ENCODE assay signal across 27 mouse cellular contexts in the genomic region with DNA sequence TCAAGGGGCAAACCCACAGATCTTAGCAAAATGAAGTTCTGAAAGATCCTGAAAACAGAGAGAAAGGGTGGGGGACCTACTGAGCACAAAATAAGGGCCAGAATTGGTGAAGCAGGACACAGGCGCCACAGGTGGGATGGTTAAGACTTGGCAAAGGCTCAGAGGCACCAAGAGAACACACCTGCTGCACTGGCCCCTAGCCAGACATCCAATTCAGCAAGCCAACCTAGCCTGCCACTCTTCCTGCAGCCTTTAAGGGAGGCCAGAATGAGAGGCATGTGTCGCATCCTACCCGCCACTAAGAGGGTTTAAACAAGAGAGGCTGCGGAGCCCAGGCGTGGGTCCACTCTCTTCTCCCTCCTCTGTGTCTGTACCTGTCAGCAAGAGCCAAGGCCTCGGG. TPM values are rescaled to one million over a fixed set of nuclear protein-coding genes. Genes with fewer than 3 reads are reported as not detected.
A peak's percentile ranks its signal among the peaks of the same experiment; 100 is the strongest.
DNase-seq lines count a peak whose midpoint lies in the region; ATAC-seq lines count a peak whose summit lies in the region.
"Had no signal": no experiment of that assay in that cellular context is flagged by ENCODE, and none has a peak within 500 bp of the region (broad histone marks: within the 10 kb centered on the region; RNA-seq: fewer than 3 reads in every experiment).

No protein-coding gene starts in this region.

- no peak overlapping the region for H3K4me2 ChIP-seq in intestine, embryonic 16.5 days (ENCODE audit: low read depth, low read length)
- H3K4me2 ChIP-seq: hindbrain, embryonic 14.5 days; liver, embryonic 12.5 days; midbrain, embryonic 11.5 days had no signal

- no peaks in the 10 kb centered on the region for H3K27me3 ChIP-seq in intestine, embryonic 16.5 days (replicated peaks; ENCODE audit: control insufficient read depth, insufficient read depth, low read length)
- H3K27me3 ChIP-seq: liver, embryonic 12.5 days had no signal

- peak; percentile 74 for DNase-seq in left cerebral cortex, postnatal 4 days
- no peak for DNase-seq in left cerebral cortex, postnatal 10 days (ENCODE audit: extremely low spot score in 1 of 2, low spot score in 2 of 2)
- peak; percentile 82 for DNase-seq in cerebellum, adult 11 months
- peak; percentile 89 for DNase-seq in cerebellum, adult 9-10 months
- DNase-seq in cerebellum, postnatal 36 days: peak; percentile 88 to 89
- no peak for DNase-seq in heart, adult 9 months (ENCODE audit: low spot score in 2 of 2)
- no peak for DNase-seq in spleen, postnatal 14 days (ENCODE audit: low spot score in 2 of 2)
- DNase-seq: adrenal gland, adult 2 months; adrenal gland, postnatal 36 days; forebrain, postnatal 0 days; gastrocnemius, postnatal 14 days; heart, postnatal 36 days; kidney, adult 18-20 months; kidney, postnatal 36 days; liver, postnatal 0 days; lung, postnatal 36 days had no signal

- H3K27ac ChIP-seq in intestine, embryonic 16.5 days (ENCODE audit: low read length): no peak overlapping the region
- H3K27ac ChIP-seq: heart, embryonic 10.5 days; hindbrain, embryonic 14.5 days; layer of hippocampus, adult 2 months; left cerebral cortex, adult 2 months; liver, embryonic 12.5 days had no signal

- no peak for ATAC-seq in intestine, embryonic 16.5 days
- ATAC-seq: forebrain, postnatal 0 days; inflammation-experienced regulatory T-cells, adult 6 months; liver, embryonic 12.5 days; liver, postnatal 0 days had no signal

- H3K36me3 ChIP-seq in intestine, embryonic 16.5 days (ENCODE audit: control insufficient read depth, insufficient read depth, low read length): no peaks in the 10 kb centered on the region
- H3K36me3 ChIP-seq: heart, embryonic 10.5 days; liver, embryonic 12.5 days had no signal

- no peak overlapping the region for H3K9ac ChIP-seq in intestine, embryonic 16.5 days (ENCODE audit: low read depth, low read length)
- H3K9ac ChIP-seq: forebrain, postnatal 0 days; hindbrain, embryonic 14.5 days; liver, embryonic 12.5 days; liver, postnatal 0 days had no signal

- H3K4me1 ChIP-seq in intestine, embryonic 16.5 days (ENCODE audit: control insufficient read depth, insufficient read depth, low read length): no peaks in the 10 kb centered on the region
- H3K4me1 ChIP-seq: heart, embryonic 10.5 days; liver, embryonic 12.5 days had no signal

- no peak overlapping the region for H3K4me3 ChIP-seq in intestine, embryonic 16.5 days (ENCODE audit: low read length)
- H3K4me3 ChIP-seq: erythroblast, embryonic 14.5 days; heart, embryonic 10.5 days; layer of hippocampus, adult 2 months; left cerebral cortex, adult 2 months; liver, embryonic 12.5 days had no signal

- intact Hi-C loops in left cerebral cortex, postnatal 4 days (cut with DNase I): no loop called here
- intact Hi-C loops in left cerebral cortex, postnatal 10 days (cut with DNase I): no loop called here

- 78% methylated on average over 6 of the region's 6 CpGs for WGBS in intestine, embryonic 16.5 days

- no peaks in the 10 kb centered on the region for H3K9me3 ChIP-seq in intestine, embryonic 16.5 days (ENCODE audit: control insufficient read depth, low read length)
- H3K9me3 ChIP-seq: heart, embryonic 10.5 days; liver, embryonic 12.5 days had no signal

RNA-seq across cellular contexts. Expression of a gene that starts 31.2 kb away (rescaled TPM):
- total RNA-seq in left cerebral cortex, postnatal 4 days (2021): under 1 TPM; 0.18 to 0.26 TPM
- under 1 TPM; 0.21 to 0.36 TPM for total RNA-seq in left cerebral cortex, postnatal 10 days (2021)
- 3.1 and 3.4 TPM in 2 replicates for polyA plus RNA-seq in intestine, embryonic 16.5 days (2015; fragmentation: Nextera tagmentation; extraction: Ambion mirVana)
- total RNA-seq: granulocyte monocyte progenitor cell, adult 5-6 weeks; megakaryocyte, adult 5-6 weeks had no signal

RNA-seq across cellular contexts. Expression of a gene that starts 45.9 kb away (rescaled TPM):
- total RNA-seq in left cerebral cortex, postnatal 4 days (2021): under 1 TPM; 0.10 to 0.18 TPM
- under 1 TPM; 0.18 to 0.49 TPM for total RNA-seq in left cerebral cortex, postnatal 10 days (2021)
- 0.05 TPM in 1 of 2 replicates, not detected in the other for polyA plus RNA-seq in intestine, embryonic 16.5 days (2015; fragmentation: Nextera tagmentation; extraction: Ambion mirVana)
- total RNA-seq: granulocyte monocyte progenitor cell, adult 5-6 weeks; megakaryocyte, adult 5-6 weeks had no signal
- polyA plus RNA-seq: erythroblast, embryonic 14.5 days; heart, embryonic 10.5 days; inflammation-experienced regulatory T-cells, adult 6 months; liver, embryonic 12.5 days had no signal

RNA-seq across cellular contexts. Expression of a gene that starts 51.1 kb away (rescaled TPM):
- total RNA-seq in left cerebral cortex, postnatal 4 days (2021): 10 to 100 TPM; 30.4 to 33.1 TPM
- 10 to 100 TPM; 38.1 to 38.9 TPM for total RNA-seq in left cerebral cortex, postnatal 10 days (2021)
- polyA plus RNA-seq in intestine, embryonic 16.5 days (2015; fragmentation: Nextera tagmentation; extraction: Ambion mirVana): 11.1 and 12.4 TPM in 2 replicates

RNA-seq across cellular contexts. Expression of a gene that starts 51.3 kb away (rescaled TPM):
- total RNA-seq in left cerebral cortex, postnatal 4 days (2021): 100 to 1,000 TPM; 143 to 146 TPM
- total RNA-seq in left cerebral cortex, postnatal 10 days (2021): 100 to 1,000 TPM; 156 to 160 TPM
- polyA plus RNA-seq in intestine, embryonic 16.5 days (2015; fragmentation: Nextera tagmentation; extraction: Ambion mirVana): 139 and 140 TPM in 2 replicates

Comparison
In these comparisons a context has a peak if more than half of its experiments do, and no peak if none do; other contexts are left out.
1. DNase-seq: peak in left cerebral cortex, postnatal 4 days (single experiment), cerebellum, adult 11 months (single experiment), cerebellum, adult 9-10 months (single experiment) and cerebellum, postnatal 36 days (2 of 2); none in left cerebral cortex, postnatal 10 days (0 of 2), heart, adult 9 months (0 of 2) and spleen, postnatal 14 days (0 of 2).